Mouse (Mus musculus) kidney, embryonic 15.5 days (tissue): ENCODE data around the gene Tdrd3. TPM values are rescaled to one million over a fixed set of nuclear protein-coding genes. Genes with fewer than 3 reads are reported as not detected.

ENCODE experiments used
- ATAC-seq: fragments of 200-750 bp; cut with Nextera tagmentation; replicated peaks from 2 replicates; pipeline ENCODE4 v1.8.0; 2017; ENCODE audit warnings: moderate TSS enrichment; ENCODE audit not compliant: low FRiP score
- H3K27ac ChIP-seq: fragments of 300-500 bp; sonication (generic); 2 replicates; pipeline ENCODE4 v1.5.1; 2015; ENCODE audit warnings: mild to moderate bottlenecking, inconsistent platforms
- H3K27me3 ChIP-seq: fragments of 300-500 bp; sonication (generic); 2 replicates; pipeline ENCODE4 v1.6.1; 2015; ENCODE audit warnings: inconsistent platforms
- H3K36me3 ChIP-seq: fragments of 300-500 bp; sonication (generic); 2 replicates; pipeline ENCODE4 v1.6.1; 2015; ENCODE audit warnings: inconsistent platforms
- H3K4me1 ChIP-seq: fragments of 300-500 bp; sonication (generic); 2 replicates; pipeline ENCODE4 v1.6.1; 2015; ENCODE audit warnings: inconsistent platforms
- H3K4me2 ChIP-seq: fragments of 300-500 bp; sonication (generic); 2 replicates; pipeline ENCODE4 v1.6.1; 2015; ENCODE audit warnings: moderate library complexity, mild to moderate bottlenecking, inconsistent platforms
- H3K4me3 ChIP-seq: fragments of 300-500 bp; sonication (generic); replicated peaks from 2 replicates; pipeline ENCODE4 v1.5.1; 2015; ENCODE audit warnings: mild to moderate bottlenecking, inconsistent platforms
- H3K9ac ChIP-seq: fragments of 300-500 bp; sonication (generic); 2 replicates; pipeline ENCODE4 v1.6.1; 2015; ENCODE audit warnings: mild to moderate bottlenecking, inconsistent platforms
- H3K9me3 ChIP-seq: fragments of 300-500 bp; sonication (generic); replicated peaks from 2 replicates; pipeline ENCODE4 v1.6.1; 2016; ENCODE audit warnings: inconsistent platforms
- WGBS: fragments of 180-500 bp; shearing (Covaris S2); methylation state at CpG from one replicate; pipeline ENCODE4 v1.1.7; 2015; ENCODE audit warnings: mixed read lengths; 5-methylcytosine and 5-hydroxymethylcytosine counted together
- polyA plus RNA-seq: library from polyadenylated mRNA; unstranded; fragments of >200 nt; fragmentation: Nextera tagmentation; extraction: Ambion mirVana; gene quantifications from 2 replicates; pipeline ENCODE4 v1.2.1, GENCODE M21; 2015

Gene Tdrd3
- 26.9 and 27.9 TPM in 2 replicates for polyA plus RNA-seq

- Histone ChIP-seq H3K4me2 (peak within 1 kb of the TSS; percentile 72), H3K4me1 (peaks cover 11% of the 10 kb centered on the region; the same call in 1 of the 2 replicates), H3K27ac (peak within 1 kb of the TSS; percentile 100), H3K9ac (peak within 1 kb of the TSS; percentile 91), H3K9me3 (no peaks in the 10 kb centered on the region), H3K4me3 (peak within 1 kb of the TSS; percentile 85), H3K36me3 (no peaks in the 10 kb centered on the region), H3K27me3 (no peaks in the 10 kb centered on the region)
- ATAC-seq, result peak; percentile 96
- WGBS, result under 1% methylated on average over 85 of the region's 85 CpGs
Observed at GRCm38 (mm10) chr14:87415808-87416721, at the start of gene Tdrd3. TSS of gene Tdrd3 (plus strand) at chr14:87416639.

- 57% methylated on average over 3 of the region's 3 CpGs for WGBS
- H3K4me1 ChIP-seq, result no peaks in the 10 kb centered on the region
- no peak overlapping the region for H3K27ac ChIP-seq
- no peaks in the 10 kb centered on the region for H3K27me3 ChIP-seq
- no peak for ATAC-seq
- no peaks in the 10 kb centered on the region for H3K36me3 ChIP-seq
- no peak overlapping the region for H3K4me3 ChIP-seq
- no peak overlapping the region for H3K4me2 ChIP-seq
- H3K9me3 ChIP-seq, result no peaks in the 10 kb centered on the region
- H3K9ac ChIP-seq, result no peak overlapping the region
Observed at GRCm38 (mm10) chr14:87367169-87367568, 49.3 kb upstream of the Tdrd3 start.

DNA sequence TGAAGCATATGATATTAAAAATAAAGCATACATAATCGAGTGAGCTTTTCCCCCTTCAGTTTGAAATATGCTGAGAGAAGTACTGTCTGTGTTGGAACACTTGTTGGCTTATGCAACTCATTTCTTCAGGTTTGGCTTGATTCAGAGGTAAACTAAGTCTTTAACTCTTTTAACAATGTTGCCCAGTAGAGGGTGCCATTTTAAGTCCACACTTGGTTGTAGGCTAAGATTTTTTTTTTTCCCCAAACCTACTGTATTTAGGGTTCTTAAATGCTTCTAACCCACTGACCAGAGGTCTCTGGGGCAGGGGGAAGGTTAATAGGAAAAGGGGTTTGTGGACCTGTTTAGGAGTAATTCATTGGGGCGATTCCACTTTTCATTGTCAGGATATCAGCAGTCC lies 33.4 kb upstream of the Tdrd3 start:
- Histone ChIP-seq H3K9ac (no peak overlapping the region), H3K9me3 (no peaks in the 10 kb centered on the region), H3K4me3 (no peak overlapping the region), H3K36me3 (no peaks in the 10 kb centered on the region), H3K4me1 (no peaks in the 10 kb centered on the region), H3K27ac (no peak overlapping the region), H3K4me2 (no peak overlapping the region), H3K27me3 (no peaks in the 10 kb centered on the region)
- WGBS, result 76% methylated on average over 2 of the region's 2 CpGs
- ATAC-seq, result no peak

DNA sequence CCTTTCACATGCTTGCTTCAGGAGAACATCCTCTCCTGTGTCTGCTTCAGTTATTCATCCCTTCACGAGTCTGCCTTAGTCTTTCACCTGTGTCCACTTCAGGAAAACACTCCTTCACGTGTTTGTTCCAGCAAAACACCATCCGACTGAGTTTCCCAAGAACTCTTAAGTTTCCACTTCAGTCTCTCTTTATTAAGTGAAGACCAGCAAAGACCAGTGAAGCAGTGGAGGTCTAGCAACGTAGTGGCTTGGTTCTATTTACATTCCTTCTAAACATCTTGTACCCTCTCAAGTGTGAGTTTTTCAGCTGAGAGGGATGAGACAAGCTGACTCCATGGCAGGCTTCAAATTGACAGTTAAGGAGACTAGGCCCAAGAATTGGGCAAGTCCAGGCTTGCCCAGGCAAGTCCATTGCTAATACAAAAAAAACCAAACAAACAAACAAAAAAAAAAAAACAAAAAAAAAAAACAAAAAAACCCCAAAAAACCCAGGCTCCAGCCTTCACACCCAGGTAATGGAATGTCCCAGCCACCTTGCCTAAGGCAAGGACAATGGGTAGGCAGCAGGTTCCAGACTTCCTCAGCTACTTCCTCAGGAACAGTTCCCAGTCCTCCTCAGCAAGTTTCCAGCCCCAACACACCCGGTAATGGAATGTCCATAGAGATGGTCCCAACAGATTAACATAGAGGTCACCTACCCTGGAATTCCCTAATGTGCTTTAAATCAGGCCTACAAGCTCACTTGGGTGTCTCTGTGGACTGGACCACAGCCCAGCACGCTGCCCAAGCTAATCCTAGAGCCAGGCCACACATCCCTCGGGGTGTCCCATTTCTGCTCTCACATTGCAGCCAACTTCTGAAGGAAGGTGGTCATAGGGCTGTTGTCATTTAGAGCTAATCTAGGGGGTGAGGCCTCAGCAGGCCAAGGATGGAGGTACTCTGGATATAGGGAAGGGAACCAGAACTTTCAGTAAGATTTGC lies 31.9 kb upstream of the Tdrd3 start:
- WGBS, result 80% methylated on average over 7 of the region's 7 CpGs
- no peak overlapping the region for H3K4me3 ChIP-seq
- no peak overlapping the region for H3K27ac ChIP-seq
- no peak overlapping the region for H3K9ac ChIP-seq
- ATAC-seq, result no peak
- H3K4me2 ChIP-seq, result no peak overlapping the region
- H3K4me1 ChIP-seq, result no peaks in the 10 kb centered on the region
- H3K9me3 ChIP-seq, result no peaks in the 10 kb centered on the region
- H3K27me3 ChIP-seq, result no peaks in the 10 kb centered on the region
- no peaks in the 10 kb centered on the region for H3K36me3 ChIP-seq

DNA sequence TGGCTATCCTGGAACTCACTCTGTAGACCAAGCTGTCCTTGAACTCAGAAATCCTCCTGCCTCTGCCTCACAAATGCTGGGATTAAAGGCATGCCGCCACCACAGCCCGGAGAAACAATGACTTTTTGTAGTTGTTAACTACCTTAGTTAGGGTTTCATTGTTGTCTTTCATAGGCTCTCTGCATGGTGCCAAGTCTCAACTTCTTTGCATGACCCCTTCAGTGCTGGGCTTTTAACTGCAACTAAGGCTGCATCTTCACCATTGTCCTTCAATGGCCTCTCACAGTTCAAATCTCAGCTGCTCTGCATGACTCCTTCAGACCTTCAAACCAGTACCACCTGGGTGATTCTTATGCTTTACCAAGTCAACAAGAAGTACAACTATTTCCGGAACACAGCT lies 23.3 kb upstream of the Tdrd3 start:
- ATAC-seq, result no peak
- Histone ChIP-seq H3K36me3 (no peaks in the 10 kb centered on the region), H3K4me1 (no peaks in the 10 kb centered on the region), H3K4me3 (no peak overlapping the region), H3K9ac (no peak overlapping the region), H3K27me3 (no peaks in the 10 kb centered on the region), H3K9me3 (no peaks in the 10 kb centered on the region), H3K27ac (no peak overlapping the region), H3K4me2 (no peak overlapping the region)
- 90% methylated on average over 3 of the region's 3 CpGs for WGBS

- Histone ChIP-seq H3K36me3 (no peaks in the 10 kb centered on the region), H3K4me3 (no peak overlapping the region), H3K27ac (no peak overlapping the region), H3K9me3 (no peaks in the 10 kb centered on the region), H3K4me2 (no peak overlapping the region), H3K4me1 (no peaks in the 10 kb centered on the region), H3K9ac (no peak overlapping the region), H3K27me3 (no peaks in the 10 kb centered on the region)
- 72% methylated on average over 5 of the region's 5 CpGs for WGBS
- no peak for ATAC-seq
Observed at GRCm38 (mm10) chr14:87396643-87397042, 19.8 kb upstream of the Tdrd3 start.

DNA sequence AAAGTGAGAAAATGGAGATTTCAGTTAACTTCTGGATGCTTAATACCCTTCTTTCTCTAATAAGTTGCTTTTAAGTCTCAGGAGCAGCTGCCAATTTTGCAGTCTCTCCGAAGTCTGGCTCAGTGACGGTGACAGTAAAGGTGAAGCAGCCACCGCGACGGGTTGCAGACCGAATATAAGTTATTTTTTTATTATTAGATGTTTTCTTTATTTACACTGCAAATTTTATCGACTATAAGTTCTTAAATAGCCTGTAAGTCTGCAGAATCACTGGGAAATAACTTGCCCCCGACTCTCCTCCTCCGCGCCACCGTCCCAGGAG lies 992 bp upstream of the Tdrd3 start:
- Histone ChIP-seq H3K9ac (peak overlapping the region; percentile 91), H3K4me3 (peak overlapping the region; percentile 85), H3K36me3 (no peaks in the 10 kb centered on the region), H3K9me3 (no peaks in the 10 kb centered on the region), H3K27me3 (no peaks in the 10 kb centered on the region), H3K4me2 (peak overlapping the region; percentile 72), H3K4me1 (peaks cover 9% of the 10 kb centered on the region; the same call in 1 of the 2 replicates), H3K27ac (peak overlapping the region; percentile 100)
- WGBS, result 2% methylated on average over 11 of the region's 11 CpGs
- no peak for ATAC-seq

DNA sequence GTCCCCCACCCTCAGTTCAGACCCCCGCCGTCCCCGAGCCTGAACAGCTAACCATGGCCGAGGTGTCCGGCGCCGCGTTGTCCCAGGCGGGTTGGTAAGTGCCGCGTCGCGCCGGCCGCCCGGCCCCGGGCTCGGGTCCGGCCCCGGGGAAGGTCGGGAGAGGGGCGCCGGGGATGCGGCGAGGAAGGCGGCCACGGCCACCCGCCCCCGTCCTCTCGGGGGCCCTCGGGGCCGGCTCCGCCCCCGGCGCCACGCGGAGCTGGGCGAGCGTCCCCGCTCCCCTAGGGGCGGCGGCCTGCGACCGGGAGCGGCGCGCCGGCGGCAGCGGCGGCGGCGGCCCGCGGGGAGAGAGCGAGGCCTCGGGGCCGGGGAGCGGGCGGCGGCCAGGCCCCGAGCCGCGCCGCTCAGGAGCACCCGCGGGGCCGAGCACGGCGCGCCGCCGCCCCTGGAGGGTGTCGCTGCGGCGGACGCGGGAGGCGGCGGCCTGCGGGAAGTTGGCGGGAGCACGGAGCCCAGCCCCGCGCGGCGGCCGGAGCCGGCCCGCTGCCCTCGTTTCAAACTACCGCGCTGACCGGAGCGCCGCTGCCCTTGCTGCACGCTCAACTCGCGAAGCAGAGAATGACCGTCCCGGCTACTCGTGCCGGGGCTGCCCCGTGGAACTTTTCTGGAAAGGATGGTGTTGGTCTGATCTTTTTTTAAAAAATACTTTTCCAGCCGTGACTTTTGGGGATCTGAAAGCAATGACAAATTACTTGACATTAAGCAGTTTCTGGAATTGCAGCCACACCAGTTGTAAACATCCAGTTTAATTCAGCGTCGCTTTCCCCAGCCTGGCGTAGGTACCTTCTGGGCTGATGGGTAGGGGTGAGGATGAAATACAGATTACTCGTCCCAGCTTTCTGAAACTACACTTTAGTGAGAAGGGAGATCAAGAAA lies 584 bp downstream of the Tdrd3 start:
- H3K4me2 ChIP-seq, result peak overlapping the region; percentile 72
- H3K27ac ChIP-seq, result peak overlapping the region; percentile 100
- H3K4me3 ChIP-seq, result peak overlapping the region; percentile 85
- under 1% methylated on average over 67 of the region's 109 CpGs for WGBS
- peak overlapping the region; percentile 91 for H3K9ac ChIP-seq
- peaks cover 13% of the 10 kb centered on the region; the same call in 1 of the 2 replicates for H3K4me1 ChIP-seq
- peak; percentile 75 for ATAC-seq
- H3K27me3 ChIP-seq, result no peaks in the 10 kb centered on the region
- no peaks in the 10 kb centered on the region for H3K9me3 ChIP-seq
- H3K36me3 ChIP-seq, result no peaks in the 10 kb centered on the region

DNA sequence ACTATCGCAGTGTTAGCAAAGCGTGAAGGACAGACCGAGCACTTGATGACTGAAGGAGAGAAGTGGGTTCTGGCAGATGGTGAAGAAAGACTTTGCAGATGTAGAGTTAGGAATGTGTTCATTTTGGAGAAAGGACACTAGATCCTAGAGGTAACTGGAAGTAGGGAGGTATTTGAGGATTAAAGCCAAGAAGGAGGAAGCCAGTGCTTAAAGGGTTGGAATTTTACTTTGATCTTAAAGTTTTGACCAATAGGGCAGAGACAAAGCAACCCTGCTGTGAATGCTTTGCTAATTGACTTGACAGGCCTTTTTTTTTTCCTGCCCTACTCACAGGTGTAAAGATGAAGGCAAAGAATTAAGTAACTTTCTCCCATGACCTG lies 1.2 kb downstream of the Tdrd3 start:
- WGBS, result under 1% methylated on average over 3 of the region's 3 CpGs
- Histone ChIP-seq H3K36me3 (no peaks in the 10 kb centered on the region), H3K4me1 (peaks cover 13% of the 10 kb centered on the region; the same call in 1 of the 2 replicates), H3K9ac (peak overlapping the region; percentile 91), H3K4me3 (peak overlapping the region; percentile 85), H3K27me3 (no peaks in the 10 kb centered on the region), H3K4me2 (peak overlapping the region; percentile 72), H3K9me3 (no peaks in the 10 kb centered on the region), H3K27ac (peak overlapping the region; percentile 100)
- ATAC-seq, result no peak

- no peak overlapping the region for H3K4me2 ChIP-seq
- 81% methylated on average over 2 of the region's 2 CpGs for WGBS
Observed at GRCm38 (mm10) chr14:87419740-87420139, 3.3 kb downstream of the Tdrd3 start.

DNA sequence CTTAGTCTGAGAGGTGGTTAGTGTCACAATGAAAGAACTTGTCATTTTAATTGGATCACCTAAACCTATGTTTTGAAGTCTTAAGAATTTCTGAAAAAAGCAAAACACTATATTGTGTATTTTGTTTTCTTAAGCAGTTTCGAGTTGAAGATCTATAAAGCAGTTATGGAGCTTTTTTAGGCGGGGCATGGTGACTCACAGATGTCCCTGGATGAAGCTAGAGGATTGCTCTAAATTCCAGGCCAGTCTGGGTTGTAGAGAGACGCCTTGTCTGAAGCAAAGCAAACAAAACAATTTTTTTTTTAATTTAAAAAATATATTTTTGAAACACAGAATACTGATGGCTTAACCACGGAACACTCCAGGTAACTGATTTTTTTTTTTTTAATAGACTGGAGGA lies 4.1 kb downstream of the Tdrd3 start:
- H3K27ac ChIP-seq, result no peak overlapping the region
- ATAC-seq, result no peak
- H3K27me3 ChIP-seq, result no peaks in the 10 kb centered on the region
- H3K9me3 ChIP-seq, result no peaks in the 10 kb centered on the region
- 76% methylated on average over 4 of the region's 4 CpGs for WGBS
- H3K36me3 ChIP-seq, result no peaks in the 10 kb centered on the region
- H3K9ac ChIP-seq, result no peak overlapping the region
- peaks cover 13% of the 10 kb centered on the region; the same call in 1 of the 2 replicates for H3K4me1 ChIP-seq
- no peak overlapping the region for H3K4me2 ChIP-seq
- no peak overlapping the region for H3K4me3 ChIP-seq

More at GRCm38 (mm10) chr14:87419740-87420139, 3.3 kb downstream of the Tdrd3 start:
- Histone ChIP-seq H3K36me3 (no peaks in the 10 kb centered on the region), H3K9me3 (no peaks in the 10 kb centered on the region), H3K27ac (no peak overlapping the region), H3K4me3 (no peak overlapping the region), H3K9ac (no peak overlapping the region), H3K4me1 (peaks cover 13% of the 10 kb centered on the region; the same call in 1 of the 2 replicates), H3K27me3 (no peaks in the 10 kb centered on the region)
- ATAC-seq, result no peak
